ENCODE assay signal across 8 mouse cellular contexts in genomic region chr11:97985727-97986677, GRCm38 (mm10). TPM values are rescaled to one million over a fixed set of nuclear protein-coding genes. Genes with fewer than 3 reads are reported as not detected.
DNase-seq lines count a peak whose midpoint lies in the region; ATAC-seq and TF ChIP-seq lines count a peak whose summit lies in the region.

Plxdc1 (minus strand) TSS chr11:97986444.

- no peak for TF ChIP-seq CTCF in cerebellum, adult 2 months (IDR thresholded peaks at IDR 0.05; ENCODE audit: borderline replicate concordance, insufficient read depth, low read depth, low read length)
- TF ChIP-seq CTCF in heart, postnatal 0 days (IDR thresholded peaks at IDR 0.05; ENCODE audit: low read depth), result no peak

- no peaks in the 10 kb centered on the region for H3K36me3 ChIP-seq in heart, postnatal 0 days (replicated peaks; ENCODE audit: control insufficient read depth, insufficient read depth, low read length)
- H3K36me3 ChIP-seq in limb, embryonic 15.5 days, result no peaks in the 10 kb centered on the region

- H3K27me3 ChIP-seq in cerebellum, adult 2 months (ENCODE audit: control insufficient read depth, insufficient read depth, low read length), result no peaks in the 10 kb centered on the region
- peaks cover 22% of the 10 kb centered on the region for H3K27me3 ChIP-seq in heart, postnatal 0 days (ENCODE audit: control insufficient read depth, insufficient read depth, low read length)
- peaks cover 27% of the 10 kb centered on the region for H3K27me3 ChIP-seq in limb, embryonic 15.5 days

- peak within 1 kb of the TSS; percentile 96 for H3K4me2 ChIP-seq in heart, postnatal 0 days (ENCODE audit: low read depth, low read length)
- H3K4me2 ChIP-seq in limb, embryonic 15.5 days, result peak within 1 kb of the TSS; percentile 93

- no peak for TF ChIP-seq EP300 in heart, postnatal 0 days (IDR thresholded peaks at IDR 0.05; ENCODE audit: low read depth)

- no peak for ATAC-seq in heart, postnatal 0 days (ENCODE audit: insufficient read depth, low read depth)
- no peak for ATAC-seq in limb, embryonic 15.5 days (ENCODE audit: insufficient number of reproducible peaks, low FRiP score, low TSS enrichment, low read depth)

- H3K9me3 ChIP-seq in heart, postnatal 0 days (replicated peaks; ENCODE audit: control insufficient read depth, low read length), result no peaks in the 10 kb centered on the region
- H3K9me3 ChIP-seq in limb, embryonic 15.5 days, result no peaks in the 10 kb centered on the region

- peak within 1 kb of the TSS; percentile 54 for H3K9ac ChIP-seq in heart, postnatal 0 days (replicated peaks; ENCODE audit: low read depth, low read length)
- H3K9ac ChIP-seq in limb, embryonic 15.5 days, result peak within 1 kb of the TSS; percentile 45

- H3K4me3 ChIP-seq in cerebellum, adult 2 months (replicated peaks; ENCODE audit: insufficient read depth, low read depth, low read length), result peak within 1 kb of the TSS; percentile 55
- peak within 1 kb of the TSS; percentile 71 for H3K4me3 ChIP-seq in heart, postnatal 0 days (ENCODE audit: low read depth, low read length)
- peak within 1 kb of the TSS; percentile 65 for H3K4me3 ChIP-seq in limb, embryonic 15.5 days

- peak; percentile 31 to 47 for DNase-seq in cerebellum, adult 2 months
- DNase-seq in cerebellum, adult 9-10 months, result no peak
- DNase-seq in urinary bladder, adult 2 months (ENCODE audit: low spot score), result peak; percentile 41
- DNase-seq in urinary bladder, postnatal 10 days (ENCODE audit: low spot score), result no peak
- DNase-seq in heart, postnatal 0 days (ENCODE audit: low spot score), result no peak
- DNase-seq in neural tube, embryonic 10.5 days (ENCODE audit: extremely low spot score, low spot score), result peak; percentile 57
- no peak for DNase-seq in c-Kit-positive CD71-positive TER-119-positive erythroid progenitor cells, embryonic 14.5 days (ENCODE audit: low spot score)

- no peak within 1 kb of the TSS for H3K27ac ChIP-seq in cerebellum, adult 2 months (ENCODE audit: insufficient read depth, low read length)
- H3K27ac ChIP-seq in heart, postnatal 0 days (ENCODE audit: low read depth), result no peak within 1 kb of the TSS
- H3K27ac ChIP-seq in limb, embryonic 15.5 days, result no peak within 1 kb of the TSS

- WGBS in cerebellum, adult 2 months, result 5% methylated on average over 74 of the region's 74 CpGs
- 2% methylated on average over 64 of the region's 74 CpGs for WGBS in heart, postnatal 0 days
- WGBS in limb, embryonic 15.5 days, result 3% methylated on average over 56 of the region's 74 CpGs

- peaks cover 6% of the 10 kb centered on the region; the same call in 1 of the 2 replicates for H3K4me1 ChIP-seq in cerebellum, adult 2 months (ENCODE audit: control insufficient read depth, insufficient read depth, low read length)
- 0 out of 2 replicates have a peak, but pooled peaks cover 15% of the 10 kb centered on the region for H3K4me1 ChIP-seq in heart, postnatal 0 days (ENCODE audit: control insufficient read depth, insufficient read depth)
- peaks cover 44% of the 10 kb centered on the region for H3K4me1 ChIP-seq in limb, embryonic 15.5 days

- no peak for TF ChIP-seq POLR2A in cerebellum, adult 2 months (IDR thresholded peaks at IDR 0.05; ENCODE audit: borderline replicate concordance, insufficient read depth, low read length)

RNA-seq across cellular contexts. Expression of gene Plxdc1, which starts in this region (rescaled TPM):
- polyA plus RNA-seq in cerebellum, adult 2 months (2012; rRNA removed), result 46.2 and 51.5 TPM in 2 replicates
- 3.6 and 5.3 TPM in 2 replicates for polyA plus RNA-seq in urinary bladder, adult 2 months (2012; rRNA removed)
- total RNA-seq in heart, postnatal 0 days (2014; rRNA removed; ENCODE audit: low replicate concordance), result 0.39 and 2.6 TPM in 2 replicates
- polyA plus RNA-seq in heart, postnatal 0 days (2015; fragmentation: Nextera tagmentation; extraction: Ambion mirVana), result 2.1 TPM in 2 replicates
- polyA plus RNA-seq in limb, embryonic 15.5 days (2015; fragmentation: Nextera tagmentation; extraction: Ambion mirVana), result 1.7 TPM in 2 replicates

Comparison
In these comparisons a context has a peak if more than half of its experiments do, and no peak if none do; other contexts are left out.
1. DNase-seq: peak in cerebellum, adult 2 months (2 of 2), urinary bladder, adult 2 months (single experiment) and neural tube, embryonic 10.5 days (single experiment); none in cerebellum, adult 9-10 months (single experiment), urinary bladder, postnatal 10 days (single experiment), heart, postnatal 0 days (single experiment) and c-Kit-positive CD71-positive TER-119-positive erythroid progenitor cells, embryonic 14.5 days (single experiment).
2. Peak in every context shown above with its lines, with median percentiles within 50 percentile points of each other: H3K4me3 ChIP-seq.